Mouse (Mus musculus) Patski (cell line): ENCODE measurements around the gene Il17d. TPM values are rescaled to one million over a fixed set of nuclear protein-coding genes. Genes with fewer than 3 reads are reported as not detected.
A peak's percentile ranks its signal among the peaks of the same experiment; 100 is the strongest.

Experiments used
- ATAC-seq: fragments of 100-300 bp; one replicate; pipeline ENCODE4 v1.8.0; 2021
- CTCF ChIA-PET: fragments of 350-600 bp; sonication (Branson Sonifier 250); formaldehyde crosslinking; loops from one replicate; lab custom pipeline; 2022; ENCODE audit warnings: inconsistent platforms; lab: Charles Lee
- POLR2A ChIA-PET: fragments of 350-600 bp; sonication (Branson Sonifier 250); formaldehyde crosslinking; loops from one replicate; lab custom pipeline; 2022; ENCODE audit warnings: antibody characterized with exemption, inconsistent platforms; lab: Charles Lee
- DNase-seq: peaks from one replicate; pipeline ENCODE4 v3.0.0-alpha.2; 2011; ENCODE audit warnings: low read depth, low spot score
- H3K27me3 ChIP-seq: fragments of 371-371 bp; one replicate; pipeline ENCODE4 v1.5.1; 2021
- CTCF ChIP-seq: fragments of 100-300 bp; IDR thresholded peaks from one replicate; pipeline ENCODE4 v1.5.1; 2021
- in situ Hi-C: fragments of 300-500 bp; cut with MboI; formaldehyde crosslinking; loops from 3 replicates; pipeline ENCODE4 v1.11.1; 2018; ENCODE audit warnings: low pct_unique_long_range_greater_than_20kb, mixed read lengths
- polyA plus RNA-seq: library from polyadenylated mRNA; unstranded; gene quantifications from one replicate; pipeline ENCODE4 v1.2.3, GENCODE M21; 2021

Gene Il17d
- polyA plus RNA-seq, 1 experiment from 2014 or later: 1.1 TPM

DNA sequence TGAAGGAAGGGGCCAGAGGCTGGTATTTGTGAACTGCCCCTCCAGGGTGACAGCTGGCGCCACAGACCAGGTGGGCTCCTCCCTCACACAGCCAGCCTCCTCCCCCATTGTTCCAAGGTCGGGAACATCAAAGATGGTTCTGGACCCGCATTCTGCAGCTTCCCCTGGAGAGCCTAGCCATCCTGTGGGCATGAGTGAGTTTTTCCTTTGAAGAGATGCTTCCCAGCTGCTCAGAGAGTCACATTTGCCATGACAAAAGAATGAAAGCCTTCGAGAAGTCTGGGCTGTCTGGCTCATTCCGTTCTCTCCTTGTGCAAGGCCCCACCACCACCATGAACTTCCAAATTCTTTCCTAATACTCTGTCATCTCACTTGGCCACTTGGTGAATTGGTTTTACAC is 9.8 kb downstream of the Il17d start:
- ChIA-PET POLR2A (interaction anchor here (0.9 kb wide), 1 partner anchor 42 kb away, joined by 3 read pairs; no protein-coding TSS in a partner anchor), CTCF (interaction anchor here (1.5 to 1.9 kb wide), 2 partner anchors 16 to 84 kb away, joined by 3 to 6 read pairs; no protein-coding TSS in a partner anchor)
- in situ Hi-C loops: no loop called here
- no peak for TF ChIP-seq CTCF
- ATAC-seq (no peak), DNase-seq (no peak)
- H3K27me3 ChIP-seq: no peaks in the 10 kb centered on the region

DNA sequence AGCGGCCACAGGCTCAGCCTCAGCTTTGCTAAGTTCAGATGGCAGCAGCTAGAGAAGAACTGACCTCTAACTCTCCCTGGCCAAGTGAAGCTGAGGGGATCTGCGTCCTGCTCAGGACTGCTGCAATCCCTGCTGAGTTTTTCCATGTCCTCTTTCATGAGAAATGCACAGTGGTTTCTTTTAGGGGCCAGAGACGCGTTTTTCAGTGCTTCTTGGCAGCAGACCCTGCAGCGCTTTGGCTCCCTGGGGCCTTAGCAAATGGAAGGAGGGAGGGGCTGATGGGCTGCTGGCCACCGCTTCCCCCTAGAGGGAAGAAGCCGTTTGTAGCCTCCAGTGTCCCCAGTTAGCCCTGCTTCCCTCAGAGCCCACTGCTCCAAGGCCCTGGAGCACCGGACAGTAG is 10.4 kb downstream of the Il17d start:
- ATAC-seq: no peak
- ChIA-PET CTCF (interaction anchor here (1.3 to 1.5 kb wide), 2 partner anchors 12 to 17 kb away, joined by 3 to 4 read pairs; no protein-coding TSS in a partner anchor), POLR2A (no interaction called here)
- no peak for DNase-seq
- TF ChIP-seq CTCF: no peak
- in situ Hi-C loops: no loop called here
- H3K27me3 ChIP-seq: no peaks in the 10 kb centered on the region

DNA sequence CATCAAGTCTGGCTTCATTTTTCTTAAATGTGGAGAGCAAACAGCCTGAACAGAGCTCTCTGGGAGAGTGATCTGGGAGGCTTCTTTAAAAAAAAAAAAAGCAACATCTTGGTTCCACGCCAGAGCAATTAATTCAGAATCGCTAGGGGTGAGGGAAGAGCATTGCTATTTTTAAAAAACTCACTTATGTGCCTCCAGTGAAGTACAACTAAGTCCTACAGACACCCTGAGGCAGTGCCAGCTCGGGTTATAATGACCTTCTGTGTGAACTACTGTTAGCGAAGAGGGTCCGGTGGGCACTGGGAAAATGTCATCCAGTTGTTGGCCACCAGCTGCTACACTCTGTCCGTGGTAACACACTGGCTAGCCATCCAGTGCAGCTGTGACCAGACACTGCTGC is 11.1 kb downstream of the Il17d start:
- ATAC-seq: peak; percentile 51
- DNase-seq: peak; percentile 20
- CTCF ChIA-PET: interaction anchor here (1.3 kb wide), 1 partner anchor 11 kb away, joined by 4 read pairs; no protein-coding TSS in a partner anchor
- no peaks in the 10 kb centered on the region for H3K27me3 ChIP-seq
- TF ChIP-seq CTCF: no peak
- POLR2A ChIA-PET: interaction anchor here (0.8 kb wide), 1 partner anchor 62 kb away, joined by 3 read pairs; no protein-coding TSS in a partner anchor
- in situ Hi-C loops: no loop called here

DNA sequence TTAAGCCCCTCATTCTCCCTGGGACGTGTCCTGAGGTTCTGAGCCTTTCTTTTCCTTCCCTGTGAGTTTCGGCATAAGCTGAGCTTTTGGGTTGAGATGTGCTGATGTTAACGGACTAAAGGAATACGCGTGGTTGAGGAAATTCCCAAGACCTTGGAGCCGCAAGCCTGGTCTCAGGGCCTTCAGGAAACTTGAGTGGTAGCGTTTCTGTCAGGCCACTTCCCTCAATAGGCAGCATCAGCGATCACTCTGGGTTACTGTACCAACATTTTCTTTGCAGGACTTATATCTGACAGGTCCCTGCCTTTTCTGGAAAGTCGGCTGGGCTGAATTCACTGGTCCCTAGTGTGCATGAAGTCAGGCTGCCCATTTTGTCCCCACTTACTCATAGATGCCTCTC is 12.2 kb downstream of the Il17d start:
- DNase-seq (no peak), ATAC-seq (no peak)
- POLR2A ChIA-PET: no interaction called here
- in situ Hi-C loops: no loop called here
- CTCF ChIA-PET: no interaction called here
- no peaks in the 10 kb centered on the region for H3K27me3 ChIP-seq
- no peak for TF ChIP-seq CTCF

DNA sequence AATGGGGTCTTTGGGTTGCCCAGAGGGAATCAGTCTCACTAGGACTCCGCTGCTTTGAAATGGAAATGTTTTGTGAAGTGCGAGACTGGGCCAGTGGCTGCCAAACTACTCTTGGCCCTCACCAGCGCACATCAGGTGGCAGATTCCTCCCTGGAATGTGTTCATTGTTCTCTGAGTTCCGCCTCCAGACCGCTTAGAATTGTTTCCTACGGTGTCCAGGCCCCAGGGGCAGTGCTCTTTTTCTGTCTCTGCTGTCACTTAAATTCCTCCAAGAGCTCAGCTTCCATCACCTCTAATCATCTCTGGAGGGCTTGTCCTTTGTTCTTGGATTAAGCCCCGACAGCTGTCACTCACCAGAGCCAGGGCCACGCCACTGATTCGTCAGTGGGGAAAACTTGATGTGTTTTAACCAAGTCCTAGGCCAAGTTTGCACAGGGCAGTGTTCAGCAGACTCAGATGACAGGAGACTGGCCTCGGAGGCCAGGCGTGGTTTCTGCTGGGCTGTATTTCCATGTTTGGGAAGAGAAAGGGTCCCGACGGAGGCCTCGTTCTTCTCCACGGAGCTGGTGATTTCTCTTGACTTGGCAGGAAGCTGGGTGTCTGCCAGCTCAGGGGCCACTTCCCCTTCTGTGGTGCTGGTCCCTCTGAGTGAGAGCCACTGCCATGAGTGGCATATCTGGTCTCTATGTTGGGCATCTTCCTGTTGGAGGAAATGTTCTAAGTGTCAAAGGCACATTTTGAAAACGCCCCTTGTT is 12.9 kb downstream of the Il17d start:
- no peak for TF ChIP-seq CTCF
- no peak for ATAC-seq
- in situ Hi-C loops: no loop called here
- no peak for DNase-seq
- CTCF ChIA-PET: no interaction called here
- POLR2A ChIA-PET: no interaction called here
- no peaks in the 10 kb centered on the region for H3K27me3 ChIP-seq

DNA sequence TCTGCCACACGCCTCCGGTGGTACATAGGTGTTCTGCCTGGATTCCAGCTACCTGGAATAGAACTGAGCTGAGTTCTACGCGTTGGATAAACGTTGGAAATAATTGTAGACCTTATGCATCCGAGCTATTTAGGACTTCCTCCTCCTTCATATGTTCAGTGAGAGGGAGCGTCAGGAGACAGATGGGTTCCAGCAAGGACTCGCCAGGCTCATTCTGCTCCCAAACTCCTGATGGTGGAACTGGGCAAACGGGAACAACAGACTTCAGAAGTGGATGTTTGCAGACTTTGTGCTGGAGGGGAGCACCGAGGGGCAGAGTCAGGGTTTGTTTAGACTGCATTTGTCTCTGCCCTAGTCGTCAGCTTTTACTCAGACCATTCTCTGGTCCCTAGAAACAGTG is 16.1 kb downstream of the Il17d start:
- POLR2A ChIA-PET: no interaction called here
- in situ Hi-C loops: no loop called here
- ATAC-seq (no peak), DNase-seq (no peak)
- no peaks in the 10 kb centered on the region for H3K27me3 ChIP-seq
- no peak for TF ChIP-seq CTCF
- CTCF ChIA-PET: interaction anchor here (1.3 kb wide), 1 partner anchor 15 kb away, joined by 3 read pairs; no protein-coding TSS in a partner anchor

DNA sequence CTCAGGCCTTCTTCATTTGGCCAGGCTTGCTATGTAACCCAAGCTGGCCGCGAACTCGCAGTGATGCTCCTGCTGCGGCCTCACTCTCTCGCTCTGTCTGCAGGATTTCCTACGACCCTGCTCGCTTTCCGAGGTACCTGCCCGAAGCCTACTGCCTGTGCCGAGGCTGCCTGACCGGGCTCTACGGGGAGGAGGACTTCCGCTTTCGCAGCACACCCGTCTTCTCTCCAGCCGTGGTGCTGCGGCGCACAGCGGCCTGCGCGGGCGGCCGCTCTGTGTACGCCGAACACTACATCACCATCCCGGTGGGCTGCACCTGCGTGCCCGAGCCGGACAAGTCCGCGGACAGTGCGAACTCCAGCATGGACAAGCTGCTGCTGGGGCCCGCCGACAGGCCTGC is 17.7 kb downstream of the Il17d start:
- ATAC-seq (no peak), DNase-seq (no peak)
- no peak for TF ChIP-seq CTCF
- ChIA-PET POLR2A (no interaction called here), CTCF (no interaction called here)
- in situ Hi-C loops: no loop called here
- no peaks in the 10 kb centered on the region for H3K27me3 ChIP-seq

DNA sequence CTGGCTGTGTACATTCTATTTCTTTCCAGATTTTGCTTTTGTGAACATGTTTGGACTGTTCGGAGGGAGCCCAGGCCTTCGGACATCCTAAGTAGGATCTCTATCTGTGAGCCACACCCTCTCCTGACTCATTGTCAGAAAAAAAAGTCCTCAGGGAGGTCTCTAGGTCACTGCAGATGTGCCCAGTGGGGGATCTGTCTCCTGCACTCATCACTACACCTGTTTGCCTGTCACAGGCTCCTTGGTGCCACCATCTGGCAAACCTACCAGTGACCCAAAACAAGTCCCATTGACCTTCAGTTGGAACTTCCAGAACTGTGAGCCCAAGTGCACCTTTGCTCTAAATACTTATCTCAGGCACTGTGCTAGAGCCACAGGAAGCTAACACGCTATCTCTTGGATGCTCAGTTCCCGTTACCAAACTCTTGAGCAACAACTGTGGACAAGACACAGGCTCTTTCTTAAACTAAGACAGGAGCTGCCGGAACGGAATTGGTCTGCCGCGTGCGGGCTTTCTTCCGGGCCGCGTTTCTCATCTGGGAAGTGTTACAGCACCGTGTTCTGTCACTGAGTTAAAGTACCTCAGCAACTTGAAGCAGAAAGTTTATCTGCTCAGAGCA is 19.0 kb downstream of the Il17d start:
- ChIA-PET CTCF (interaction anchor here (1.1 kb wide), 1 partner anchor 28 kb away, joined by 4 read pairs; the partner anchor contains the start of gene Eef1akmt1), POLR2A (no interaction called here)
- no peak for TF ChIP-seq CTCF
- ATAC-seq (no peak), DNase-seq (no peak)
- no peaks in the 10 kb centered on the region for H3K27me3 ChIP-seq
- in situ Hi-C loops: no loop called here

DNA sequence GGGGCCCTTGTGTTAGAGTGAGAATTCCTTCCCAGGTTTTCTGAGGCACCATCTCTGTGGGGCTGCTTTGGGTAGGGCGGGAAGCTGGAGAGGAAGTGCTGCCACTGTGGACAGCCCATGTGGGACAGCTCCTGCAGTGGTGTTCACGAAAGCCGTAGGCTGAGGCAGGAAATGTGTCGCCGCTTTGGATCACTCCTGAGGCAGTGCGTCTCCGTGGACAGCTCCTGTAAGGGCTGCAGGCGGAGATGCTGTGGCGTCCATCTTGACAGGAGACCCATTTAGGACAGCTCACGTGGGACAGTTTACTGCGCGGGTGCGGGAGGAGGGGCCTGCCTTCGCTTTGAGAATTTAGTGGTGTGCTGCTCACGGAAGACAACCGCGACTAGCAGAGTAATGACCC is 20.9 kb downstream of the Il17d start:
- ChIA-PET POLR2A (no interaction called here), CTCF (no interaction called here)
- H3K27me3 ChIP-seq: no peaks in the 10 kb centered on the region
- DNase-seq (no peak), ATAC-seq (no peak)
- in situ Hi-C loops: no loop called here
- TF ChIP-seq CTCF: no peak

DNA sequence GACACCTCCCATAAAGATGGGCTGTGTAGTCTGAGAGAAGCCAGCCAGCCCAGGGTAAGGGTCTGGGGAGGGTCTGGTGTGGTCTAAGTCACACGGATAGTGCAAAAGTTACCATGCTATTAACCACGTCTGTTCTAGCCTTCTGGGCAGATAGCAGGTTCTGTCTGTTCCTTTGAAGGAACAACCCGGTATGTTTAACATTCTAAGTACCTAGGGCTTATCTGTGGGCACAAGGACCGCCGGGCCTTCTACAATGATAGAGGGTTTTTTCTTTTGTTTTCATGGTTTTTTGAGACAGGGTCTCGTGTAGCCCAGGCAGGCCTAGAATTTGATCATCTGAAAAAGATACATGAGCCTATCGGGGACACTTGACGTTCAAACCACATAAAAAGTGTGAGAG is 21.6 kb downstream of the Il17d start:
- in situ Hi-C loops: no loop called here
- ATAC-seq (no peak), DNase-seq (no peak)
- POLR2A ChIA-PET: no interaction called here
- no peak for TF ChIP-seq CTCF
- CTCF ChIA-PET: interaction anchor here (0.9 to 1.0 kb wide), 2 partner anchors 11 to 17 kb away, joined by 3 to 4 read pairs; no protein-coding TSS in a partner anchor
- no peaks in the 10 kb centered on the region for H3K27me3 ChIP-seq

DNA sequence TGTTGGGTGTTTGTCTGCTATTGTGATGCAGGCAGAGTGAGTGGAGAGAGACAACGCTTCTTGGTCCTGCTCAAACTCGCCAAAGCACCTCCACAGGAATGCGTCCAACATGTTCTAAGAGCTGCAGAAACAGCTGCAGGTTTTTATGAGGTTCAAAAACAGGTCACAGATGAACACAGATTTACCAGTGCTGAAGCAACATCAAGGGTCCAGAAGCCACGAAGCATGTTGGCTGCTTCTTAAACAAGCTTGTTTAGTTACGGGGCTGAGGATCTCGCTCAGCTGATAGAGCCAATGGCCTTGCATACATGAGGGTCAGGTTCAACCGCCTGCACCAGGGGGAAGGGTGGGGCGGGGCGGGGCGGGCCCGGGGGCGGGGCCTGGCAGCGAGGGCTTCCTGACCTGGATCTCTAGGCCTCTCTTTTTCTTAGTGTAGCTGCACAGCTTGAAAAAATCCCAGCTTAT is 22.0 kb downstream of the Il17d start:
- DNase-seq: no peak
- in situ Hi-C loops: no loop called here
- ChIA-PET POLR2A (no interaction called here), CTCF (interaction anchor here (0.9 to 1.0 kb wide), 2 partner anchors 11 to 17 kb away, joined by 3 to 4 read pairs; no protein-coding TSS in a partner anchor)
- TF ChIP-seq CTCF: no peak
- no peaks in the 10 kb centered on the region for H3K27me3 ChIP-seq
- no peak for ATAC-seq
